Mouse (Mus musculus): ENCODE data around the gene Wnt3.

DNA sequence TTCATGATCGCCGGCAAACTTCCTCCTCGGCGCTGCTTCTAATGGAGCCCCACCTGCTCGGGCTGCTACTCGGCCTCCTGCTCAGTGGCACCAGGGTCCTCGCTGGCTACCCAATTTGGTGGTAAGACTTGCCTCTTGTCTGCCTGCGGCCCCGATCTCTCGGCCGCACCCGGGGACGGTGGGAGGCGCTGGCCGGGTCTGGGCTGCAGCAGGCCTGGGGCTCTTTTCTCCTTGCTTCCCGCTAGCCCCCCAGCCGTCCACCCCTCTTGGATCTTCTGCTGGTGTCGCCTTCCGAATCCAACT is 229 bp downstream of the Wnt3 start:
- no peak for TF ChIP-seq CTCF (conservative IDR thresholded peaks at IDR 0.05; ENCODE audit: low read length)
- TF ChIP-seq NANOG (IDR thresholded peaks at IDR 0.05; ENCODE audit: borderline replicate concordance, low read length), result no peak
